Mouse (Mus musculus) midbrain, postnatal 0 days (tissue): Measurements from ENCODE around the gene Rnf126. TPM values are rescaled to one million over a fixed set of nuclear protein-coding genes. Genes with fewer than 3 reads are reported as not detected.

Source experiments
- ATAC-seq: fragments of 200-750 bp; cut with Nextera tagmentation; 2 replicates; pipeline ENCODE4 v1.8.0; 2017; ENCODE audit warnings: moderate number of reproducible peaks, mild to moderate bottlenecking, moderate TSS enrichment, moderate library complexity; ENCODE audit not compliant: low FRiP score
- DNase-seq: peaks from one replicate; pipeline ENCODE4 v3.0.0-alpha.2; 2015; ENCODE audit warnings: low spot score
- H3K27ac ChIP-seq: fragments of 300-500 bp; sonication (generic); 2 replicates; pipeline ENCODE4 v1.5.1; 2014; ENCODE audit warnings: low read depth, mild to moderate bottlenecking, low read length, mixed read lengths
- H3K27me3 ChIP-seq: fragments of 300-500 bp; sonication (generic); 2 replicates; pipeline ENCODE4 v1.6.1; 2014; ENCODE audit warnings: low read length, control low read depth, mixed read lengths; ENCODE audit not compliant: insufficient read depth
- H3K36me3 ChIP-seq: fragments of 300-500 bp; sonication (generic); 2 replicates; pipeline ENCODE4 v1.6.1; 2014; ENCODE audit warnings: low read length, control low read depth, mixed read lengths; ENCODE audit not compliant: insufficient read depth
- H3K4me1 ChIP-seq: fragments of 300-500 bp; sonication (generic); 2 replicates; pipeline ENCODE4 v1.6.1; 2014; ENCODE audit warnings: mild to moderate bottlenecking, control low read depth, antibody characterized with exemption, low read length, mixed read lengths; ENCODE audit not compliant: insufficient read depth
- H3K4me2 ChIP-seq: fragments of 300-500 bp; sonication (generic); 2 replicates; pipeline ENCODE4 v1.6.1; 2014; ENCODE audit warnings: low read depth, mild to moderate bottlenecking, low read length, mixed read lengths; ENCODE audit not compliant: poor library complexity, severe bottlenecking
- H3K4me3 ChIP-seq: fragments of 300-500 bp; sonication (generic); 2 replicates; pipeline ENCODE4 v1.5.1; 2014; ENCODE audit warnings: low read depth, mild to moderate bottlenecking, low read length, moderate library complexity
- H3K9ac ChIP-seq: fragments of 300-500 bp; sonication (generic); replicated peaks from 2 replicates; pipeline ENCODE4 v1.6.1; 2014; ENCODE audit warnings: mild to moderate bottlenecking, low read length, moderate library complexity, mixed read lengths; ENCODE audit not compliant: poor library complexity, severe bottlenecking
- H3K9me3 ChIP-seq: fragments of 300-500 bp; sonication (generic); 2 replicates; pipeline ENCODE4 v1.6.1; 2016; ENCODE audit warnings: low read length, control low read depth
- CTCF ChIP-seq: IDR thresholded peaks from 2 replicates; pipeline ENCODE4 v1.5.1; 2016; ENCODE audit warnings: antibody characterized with exemption, mild to moderate bottlenecking
- WGBS: fragments of 180-500 bp; shearing (Covaris S2); extraction: QIAGEN DNeasy Blood & Tissue Kit; methylation state at CpG from one replicate; pipeline ENCODE4 v1.1.7; 2014; 5-methylcytosine and 5-hydroxymethylcytosine counted together
- polyA plus RNA-seq: library from polyadenylated mRNA; unstranded; fragments of >200 nt; fragmentation: Nextera tagmentation; extraction: Ambion mirVana; gene quantifications from 2 replicates; pipeline ENCODE4 v1.2.1, GENCODE M21; 2015
- total RNA-seq: library from RNA; depleted of rRNA; stranded (reverse); fragments of >200 nt; gene quantifications from 2 replicates; pipeline ENCODE4 v1.2.3, GENCODE M21; 2014

Gene Rnf126
- total and polyA plus RNA-seq, 2 experiments from 2014 or later = 107 to 134 TPM

DNA sequence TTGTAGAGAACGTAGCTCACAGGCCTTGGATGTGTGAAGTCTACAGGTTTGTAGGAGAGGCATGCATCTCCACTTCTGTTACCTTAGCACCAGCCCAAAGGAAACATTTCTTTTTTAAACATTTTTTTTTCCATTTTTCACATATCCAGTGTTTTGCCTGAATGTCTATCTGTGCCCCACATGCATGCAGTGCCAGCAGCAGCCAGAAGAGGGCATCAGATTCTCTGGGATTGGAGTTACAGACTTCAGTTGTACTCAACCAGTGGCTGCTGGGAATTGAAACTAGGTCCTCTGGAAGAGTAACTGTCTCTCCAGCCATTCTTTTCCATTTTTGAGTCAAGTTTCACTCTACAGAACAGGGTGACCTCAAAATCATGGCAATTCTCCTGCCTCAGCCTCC lies 34.3 kb downstream of the Rnf126 start:
- Histone ChIP-seq H3K9me3 (no peaks in the 10 kb centered on the region), H3K4me1 (no peaks in the 10 kb centered on the region), H3K4me2 (no peak overlapping the region), H3K9ac (no peak overlapping the region), H3K36me3 (peaks cover 51% of the 10 kb centered on the region), H3K27me3 (no peaks in the 10 kb centered on the region), H3K4me3 (no peak overlapping the region), H3K27ac (no peak overlapping the region)
- ATAC-seq = no peak
- 93% methylated on average over 1 of the region's 1 CpGs for WGBS
- DNase-seq = no peak
- peak; percentile 64 for TF ChIP-seq CTCF

DNA sequence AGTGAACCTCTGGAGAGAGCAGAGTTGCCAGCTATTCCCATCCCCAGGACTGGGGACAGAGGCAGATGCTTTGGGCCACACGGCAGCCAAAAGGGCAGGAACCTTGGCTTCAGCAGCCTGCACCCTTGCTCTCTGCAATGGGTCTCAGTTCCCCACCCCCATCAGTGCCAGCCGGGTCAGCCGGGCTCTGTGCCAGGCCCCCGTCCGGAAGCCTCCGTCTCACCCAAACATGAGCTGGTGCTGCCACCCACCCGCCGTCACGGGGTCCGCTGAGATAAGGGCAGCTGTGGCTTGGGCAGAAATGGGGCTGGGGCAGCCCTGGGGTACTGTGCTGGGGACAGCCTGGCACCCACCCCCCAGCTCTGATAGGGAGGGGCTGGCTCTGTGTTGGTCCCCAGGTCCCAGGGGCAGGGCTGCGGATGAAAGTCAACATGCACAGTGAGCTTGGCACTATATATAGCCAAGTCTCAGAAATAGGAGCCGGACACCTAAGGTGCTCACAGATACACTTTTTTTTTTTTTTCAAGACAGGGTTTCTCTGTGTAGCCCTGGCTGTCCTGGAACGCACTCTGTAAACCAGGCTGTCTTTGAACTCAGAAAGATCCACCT lies 37.3 kb downstream of the Rnf126 start:
- TF ChIP-seq CTCF = no peak
- DNase-seq (no peak), ATAC-seq (no peak)
- Histone ChIP-seq H3K9ac (no peak overlapping the region), H3K27me3 (no peaks in the 10 kb centered on the region), H3K4me3 (no peak overlapping the region), H3K9me3 (no peaks in the 10 kb centered on the region), H3K4me2 (no peak overlapping the region), H3K27ac (no peak overlapping the region), H3K4me1 (no peaks in the 10 kb centered on the region), H3K36me3 (peaks cover 28% of the 10 kb centered on the region)
- 79% methylated on average over 13 of the region's 13 CpGs for WGBS

DNA sequence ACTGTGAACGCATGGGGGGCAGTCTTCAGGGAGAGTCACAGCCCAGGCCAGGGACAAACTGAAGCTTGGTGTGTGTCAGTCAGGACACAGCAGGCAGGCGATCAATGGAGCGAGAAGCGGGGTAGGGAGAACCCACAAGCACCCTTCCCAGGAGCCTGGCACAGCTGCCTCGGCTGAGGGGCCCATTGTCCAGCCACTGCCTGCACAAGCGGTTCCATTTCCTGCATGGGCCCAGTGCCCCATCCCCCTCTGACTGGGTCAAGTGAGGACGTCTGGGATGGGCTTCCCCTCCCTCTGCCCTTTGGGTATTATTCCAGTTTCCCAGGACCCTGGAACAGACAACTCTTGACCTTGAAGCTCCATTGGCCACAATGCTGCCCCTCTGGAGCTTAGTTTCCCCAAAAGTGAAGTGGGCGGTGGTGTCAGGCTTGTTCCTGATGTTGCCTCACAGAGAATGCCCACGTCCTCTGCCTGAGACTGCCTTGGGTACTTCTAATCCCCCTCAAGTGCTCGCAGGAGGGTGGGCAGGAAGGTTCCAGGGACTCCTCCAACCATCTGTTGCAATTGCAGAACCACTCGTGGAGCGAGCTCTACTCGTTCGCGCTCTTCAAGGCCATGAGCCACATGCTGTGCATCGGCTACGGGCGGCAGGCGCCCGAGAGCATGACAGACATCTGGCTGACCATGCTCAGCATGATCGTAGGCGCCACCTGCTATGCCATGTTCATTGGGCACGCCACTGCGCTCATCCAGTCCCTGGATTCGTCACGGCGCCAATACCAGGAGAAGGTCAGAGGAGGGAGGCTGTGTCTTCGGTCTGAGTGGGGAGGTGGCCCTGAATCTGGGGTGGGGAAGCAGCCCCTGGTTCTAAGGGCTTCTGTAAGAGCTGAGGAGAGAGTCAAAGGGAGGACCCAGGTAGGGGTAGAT lies 38.2 kb downstream of the Rnf126 start:
- H3K36me3 ChIP-seq = peaks cover 22% of the 10 kb centered on the region
- no peak overlapping the region for H3K4me3 ChIP-seq
- no peak for ATAC-seq
- H3K4me2 ChIP-seq = no peak overlapping the region
- no peaks in the 10 kb centered on the region for H3K9me3 ChIP-seq
- no peak for TF ChIP-seq CTCF
- no peaks in the 10 kb centered on the region for H3K4me1 ChIP-seq
- H3K27ac ChIP-seq = no peak overlapping the region
- 74% methylated on average over 28 of the region's 28 CpGs for WGBS
- H3K9ac ChIP-seq = no peak overlapping the region
- H3K27me3 ChIP-seq = no peaks in the 10 kb centered on the region
- no peak for DNase-seq

DNA sequence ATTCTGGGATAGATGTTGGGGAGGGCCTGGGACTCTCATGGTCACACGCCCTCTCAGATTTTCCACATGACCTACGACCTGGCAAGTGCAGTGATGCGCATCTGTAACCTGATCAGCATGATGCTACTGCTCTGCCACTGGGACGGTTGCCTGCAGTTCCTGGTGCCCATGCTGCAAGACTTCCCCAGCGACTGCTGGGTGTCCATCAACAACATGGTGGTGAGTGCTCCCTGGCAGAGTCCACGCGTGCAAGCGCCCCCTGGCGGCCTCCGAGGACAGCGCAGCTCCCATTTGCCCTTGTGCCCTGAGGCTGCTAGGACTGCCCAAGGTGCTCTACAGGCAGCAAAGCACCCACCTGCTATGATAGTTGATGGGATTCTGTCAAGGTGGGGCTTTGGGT lies 40.7 kb downstream of the Rnf126 start:
- Histone ChIP-seq H3K27me3 (no peaks in the 10 kb centered on the region), H3K27ac (no peak overlapping the region), H3K4me2 (no peak overlapping the region), H3K9ac (no peak overlapping the region), H3K9me3 (no peaks in the 10 kb centered on the region), H3K4me3 (no peak overlapping the region), H3K36me3 (peaks cover 10% of the 10 kb centered on the region; the same call in 1 of the 2 replicates), H3K4me1 (no peaks in the 10 kb centered on the region)
- TF ChIP-seq CTCF = peak; percentile 57
- DNase-seq = no peak
- ATAC-seq = no peak
- 31% methylated on average over 11 of the region's 11 CpGs for WGBS

DNA sequence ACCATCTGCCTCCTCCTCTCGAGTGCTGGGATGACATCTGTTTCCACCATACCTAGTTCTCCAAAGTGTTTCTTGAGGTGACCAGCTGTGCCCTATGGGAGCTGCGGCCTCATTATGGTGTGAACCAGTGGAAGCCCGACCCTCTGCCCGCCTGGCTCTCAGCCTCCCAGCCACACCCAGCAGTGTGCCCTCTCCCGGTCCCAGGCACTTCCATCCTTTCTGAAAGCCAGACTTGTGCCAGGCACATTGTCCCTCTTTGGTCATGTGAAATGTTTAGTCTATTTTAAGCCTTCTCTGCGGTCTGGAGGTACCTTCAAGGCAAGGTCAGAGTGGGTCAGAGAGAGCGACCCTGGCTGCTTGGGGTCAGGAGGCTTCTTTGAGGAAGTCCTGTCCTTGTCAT lies 43.1 kb downstream of the Rnf126 start:
- ATAC-seq = no peak

DNA sequence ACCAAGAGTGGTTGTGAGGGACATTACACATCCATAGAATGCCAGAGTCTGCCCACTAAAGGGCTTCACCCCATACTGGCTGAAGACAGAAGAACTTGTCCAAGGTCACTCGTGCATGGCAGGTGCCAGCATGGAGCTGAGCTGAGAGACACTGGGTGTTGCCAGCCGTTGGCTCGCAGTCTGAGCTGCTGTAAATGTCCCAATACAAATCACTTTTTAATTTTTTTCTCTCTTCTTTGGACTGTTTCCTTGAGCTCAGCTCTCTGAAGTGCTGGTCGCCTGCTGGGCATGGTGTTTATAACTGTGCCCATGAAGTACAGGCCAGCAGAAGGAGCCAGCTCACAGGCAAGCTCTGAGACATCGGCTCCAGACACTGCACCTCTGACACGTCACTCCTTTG lies 43.7 kb downstream of the Rnf126 start:
- ATAC-seq (no peak; the same call in 1 of the 2 replicates), DNase-seq (peak; percentile 58)
- no peak for TF ChIP-seq CTCF
- Histone ChIP-seq H3K4me2 (no peak overlapping the region), H3K4me3 (no peak overlapping the region), H3K27me3 (no peaks in the 10 kb centered on the region), H3K27ac (no peak overlapping the region), H3K9ac (no peak overlapping the region), H3K9me3 (no peaks in the 10 kb centered on the region), H3K4me1 (no peaks in the 10 kb centered on the region; the same call in 1 of the 2 replicates), H3K36me3 (peaks cover 7% of the 10 kb centered on the region; the same call in 1 of the 2 replicates)
- WGBS = 48% methylated on average over 6 of the region's 6 CpGs

More for the DNA sequence above, 43.1 kb downstream of the Rnf126 start:
- TF ChIP-seq CTCF = no peak
- H3K4me2 ChIP-seq = no peak overlapping the region
- 90% methylated on average over 7 of the region's 7 CpGs for WGBS
- no peaks in the 10 kb centered on the region for H3K9me3 ChIP-seq
- H3K27me3 ChIP-seq = no peaks in the 10 kb centered on the region
- no peaks in the 10 kb centered on the region for H3K4me1 ChIP-seq
- no peak overlapping the region for H3K27ac ChIP-seq
- no peak for DNase-seq
- no peak overlapping the region for H3K4me3 ChIP-seq
- no peak overlapping the region for H3K9ac ChIP-seq
- peaks cover 7% of the 10 kb centered on the region; the same call in 1 of the 2 replicates for H3K36me3 ChIP-seq
